Mouse (Mus musculus) stomach, embryonic 16.5 days (tissue): ENCODE measurements around the gene Tppp3. TPM values are rescaled to one million over a fixed set of nuclear protein-coding genes. Genes with fewer than 3 reads are reported as not detected.

ENCODE experiments used
- ATAC-seq: fragments of 200-750 bp; cut with Nextera tagmentation; 2 replicates; pipeline ENCODE4 v1.8.0; 2017; ENCODE audit warnings: moderate number of reproducible peaks, moderate TSS enrichment; ENCODE audit not compliant: insufficient read depth, low FRiP score
- H3K27ac ChIP-seq: fragments of 300-500 bp; sonication (generic); 2 replicates; pipeline ENCODE4 v1.5.1; 2014; ENCODE audit warnings: low read length
- H3K27me3 ChIP-seq: fragments of 300-500 bp; sonication (generic); 2 replicates; pipeline ENCODE4 v1.6.1; 2014; ENCODE audit warnings: low read length, control low read depth, mixed read lengths; ENCODE audit not compliant: control insufficient read depth, insufficient read depth
- H3K36me3 ChIP-seq: fragments of 300-500 bp; sonication (generic); 2 replicates; pipeline ENCODE4 v1.6.1; 2014; ENCODE audit warnings: low read length; ENCODE audit not compliant: control insufficient read depth, insufficient read depth
- H3K4me1 ChIP-seq: fragments of 300-500 bp; sonication (generic); 2 replicates; pipeline ENCODE4 v1.6.1; 2014; ENCODE audit warnings: low read length, control low read depth, mixed read lengths; ENCODE audit not compliant: control insufficient read depth, insufficient read depth
- H3K4me2 ChIP-seq: fragments of 300-500 bp; sonication (generic); 2 replicates; pipeline ENCODE4 v1.6.1; 2014; ENCODE audit warnings: low read depth, low read length, mixed read lengths
- H3K4me3 ChIP-seq: fragments of 300-500 bp; sonication (generic); replicated peaks from 2 replicates; pipeline ENCODE4 v1.5.1; 2014; ENCODE audit warnings: mild to moderate bottlenecking, low read length
- H3K9ac ChIP-seq: fragments of 300-500 bp; sonication (generic); 2 replicates; pipeline ENCODE4 v1.6.1; 2014; ENCODE audit warnings: low read length
- H3K9me3 ChIP-seq: fragments of 300-500 bp; sonication (generic); replicated peaks from 2 replicates; pipeline ENCODE4 v1.6.1; 2016; ENCODE audit warnings: low read length, control low read depth; ENCODE audit not compliant: control insufficient read depth
- WGBS: fragments of 180-500 bp; shearing (Covaris S2); extraction: QIAGEN DNeasy Blood & Tissue Kit; methylation state at CpG from one replicate; pipeline ENCODE4 v1.1.7; 2014; 5-methylcytosine and 5-hydroxymethylcytosine counted together
- polyA plus RNA-seq: library from polyadenylated mRNA; unstranded; fragments of >200 nt; fragmentation: Nextera tagmentation; extraction: Ambion mirVana; gene quantifications from 2 replicates; pipeline ENCODE4 v1.2.1, GENCODE M21; 2015

Gene Tppp3
- polyA plus RNA-seq, 1 experiment from 2014 or later, result 79.3 TPM

- Histone ChIP-seq H3K4me2 (no peak overlapping the region), H3K9ac (no peak overlapping the region), H3K36me3 (no peaks in the 10 kb centered on the region), H3K9me3 (no peaks in the 10 kb centered on the region), H3K4me3 (no peak overlapping the region), H3K27ac (no peak overlapping the region), H3K27me3 (no peaks in the 10 kb centered on the region), H3K4me1 (peaks cover 6% of the 10 kb centered on the region; the same call in 1 of the 2 replicates)
- ATAC-seq, result no peak
- 82% methylated on average over 3 of the region's 3 CpGs for WGBS
These were observed 23.1 kb downstream of the Tppp3 start for GRCm38 (mm10) chr8:105448188-105448587.

GRCm38 (mm10) chr8:105446127-105446552 lies 25.2 kb downstream of the Tppp3 start:
- Histone ChIP-seq H3K9ac (no peak overlapping the region), H3K4me2 (no peak overlapping the region), H3K4me1 (peaks cover 6% of the 10 kb centered on the region; the same call in 1 of the 2 replicates), H3K27ac (no peak overlapping the region), H3K27me3 (no peaks in the 10 kb centered on the region), H3K9me3 (no peaks in the 10 kb centered on the region), H3K4me3 (no peak overlapping the region), H3K36me3 (no peaks in the 10 kb centered on the region)
- 31% methylated on average over 4 of the region's 4 CpGs for WGBS
- ATAC-seq, result no peak

GRCm38 (mm10) chr8:105445296-105446126 lies 25.8 kb downstream of the Tppp3 start:
- H3K27me3 ChIP-seq, result no peaks in the 10 kb centered on the region
- H3K4me2 ChIP-seq, result no peak overlapping the region
- no peaks in the 10 kb centered on the region for H3K36me3 ChIP-seq
- H3K9me3 ChIP-seq, result no peaks in the 10 kb centered on the region
- H3K9ac ChIP-seq, result no peak overlapping the region
- peaks cover 6% of the 10 kb centered on the region; the same call in 1 of the 2 replicates for H3K4me1 ChIP-seq
- 38% methylated on average over 11 of the region's 11 CpGs for WGBS
- H3K27ac ChIP-seq, result no peak overlapping the region
- no peak overlapping the region for H3K4me3 ChIP-seq
- no peak for ATAC-seq

- Histone ChIP-seq H3K36me3 (no peaks in the 10 kb centered on the region), H3K27me3 (no peaks in the 10 kb centered on the region), H3K9ac (no peak overlapping the region), H3K27ac (no peak overlapping the region), H3K4me2 (no peak overlapping the region), H3K4me3 (no peak overlapping the region), H3K9me3 (no peaks in the 10 kb centered on the region), H3K4me1 (peaks cover 6% of the 10 kb centered on the region; the same call in 1 of the 2 replicates)
- WGBS, result 91% methylated on average over 5 of the region's 5 CpGs
- no peak for ATAC-seq
These were observed 28.7 kb downstream of the Tppp3 start for GRCm38 (mm10) chr8:105442661-105443060.

- ATAC-seq, result no peak
- Histone ChIP-seq H3K9ac (no peak overlapping the region), H3K4me1 (peaks cover 6% of the 10 kb centered on the region; the same call in 1 of the 2 replicates), H3K4me3 (no peak overlapping the region), H3K4me2 (no peak overlapping the region), H3K9me3 (no peaks in the 10 kb centered on the region), H3K27me3 (no peaks in the 10 kb centered on the region), H3K36me3 (no peaks in the 10 kb centered on the region), H3K27ac (no peak overlapping the region)
- 12% methylated on average over 6 of the region's 6 CpGs for WGBS
These were observed 29.9 kb downstream of the Tppp3 start for GRCm38 (mm10) chr8:105441433-105441832.

- no peak for ATAC-seq
- H3K4me1 ChIP-seq, result 0 out of 2 replicates have a peak, but pooled peaks cover under 1% of the 10 kb centered on the region
These were observed 32.5 kb downstream of the Tppp3 start for GRCm38 (mm10) chr8:105438865-105439264.

GRCm38 (mm10) chr8:105437078-105437748 lies 34.1 kb downstream of the Tppp3 start:
- Histone ChIP-seq H3K27ac (no peak overlapping the region), H3K27me3 (no peaks in the 10 kb centered on the region), H3K9ac (no peak overlapping the region), H3K4me3 (no peak overlapping the region), H3K4me1 (0 out of 2 replicates have a peak, but pooled peaks cover 8% of the 10 kb centered on the region), H3K36me3 (no peaks in the 10 kb centered on the region), H3K4me2 (no peak overlapping the region), H3K9me3 (no peaks in the 10 kb centered on the region)
- ATAC-seq, result no peak
- 77% methylated on average over 5 of the region's 5 CpGs for WGBS

More at GRCm38 (mm10) chr8:105438865-105439264, 32.5 kb downstream of the Tppp3 start:
- H3K9me3 ChIP-seq, result no peaks in the 10 kb centered on the region
- WGBS, result 42% methylated on average over 5 of the region's 5 CpGs
- no peak overlapping the region for H3K9ac ChIP-seq
- H3K36me3 ChIP-seq, result no peaks in the 10 kb centered on the region
- no peak overlapping the region for H3K4me2 ChIP-seq
- no peaks in the 10 kb centered on the region for H3K27me3 ChIP-seq
- no peak overlapping the region for H3K4me3 ChIP-seq
- no peak overlapping the region for H3K27ac ChIP-seq

GRCm38 (mm10) chr8:105436218-105436617 lies 35.1 kb downstream of the Tppp3 start:
- WGBS, result 69% methylated on average over 5 of the region's 5 CpGs
- Histone ChIP-seq H3K9ac (no peak overlapping the region), H3K9me3 (no peaks in the 10 kb centered on the region), H3K27me3 (no peaks in the 10 kb centered on the region), H3K27ac (no peak overlapping the region), H3K4me2 (no peak overlapping the region), H3K36me3 (no peaks in the 10 kb centered on the region), H3K4me1 (0 out of 2 replicates have a peak, but pooled peaks cover 8% of the 10 kb centered on the region), H3K4me3 (no peak overlapping the region)
- ATAC-seq, result no peak

- H3K4me2 ChIP-seq, result no peak overlapping the region
- H3K4me1 ChIP-seq, result 0 out of 2 replicates have a peak, but pooled peaks cover 8% of the 10 kb centered on the region
- H3K27ac ChIP-seq, result no peak overlapping the region
- 47% methylated on average over 5 of the region's 5 CpGs for WGBS
- H3K9me3 ChIP-seq, result no peaks in the 10 kb centered on the region
- no peak overlapping the region for H3K4me3 ChIP-seq
- no peaks in the 10 kb centered on the region for H3K36me3 ChIP-seq
- ATAC-seq, result no peak
- no peaks in the 10 kb centered on the region for H3K27me3 ChIP-seq
- no peak overlapping the region for H3K9ac ChIP-seq
These were observed 37.2 kb downstream of the Tppp3 start for GRCm38 (mm10) chr8:105434136-105434535.
